Mouse (Mus musculus): ENCODE results near the gene Olfr1056.
"Not testable (repeated sequence)": the region's sequence is repeated elsewhere in the genome, so short reads cannot be mapped to it uniquely, and the experiment has no call there.

Olfr1056 gene

DNA sequence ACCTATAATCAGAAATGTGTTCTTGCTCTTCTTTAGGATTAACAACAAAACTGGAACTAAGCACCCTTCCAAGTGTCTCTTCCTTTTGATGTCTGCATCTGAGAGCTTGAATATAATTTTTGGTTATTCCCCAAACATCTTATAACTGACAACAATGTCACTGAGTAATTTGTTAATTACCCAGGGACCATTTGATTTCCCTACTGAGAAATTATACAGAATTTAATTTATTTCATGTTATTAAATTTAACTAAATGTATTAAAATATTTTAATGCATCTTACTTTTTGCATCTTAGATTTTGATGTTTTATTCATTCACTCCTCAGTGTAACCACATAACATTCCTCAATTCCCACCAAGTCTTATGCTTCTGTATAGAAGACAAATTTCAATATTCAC is at the start of gene Olfr1056:
Gene Olfr1056, minus strand, starts transcription at position 101 of the 400 bp plus-strand sequence.
- DNase-seq (ENCODE audit: low spot score), result no peak

DNA sequence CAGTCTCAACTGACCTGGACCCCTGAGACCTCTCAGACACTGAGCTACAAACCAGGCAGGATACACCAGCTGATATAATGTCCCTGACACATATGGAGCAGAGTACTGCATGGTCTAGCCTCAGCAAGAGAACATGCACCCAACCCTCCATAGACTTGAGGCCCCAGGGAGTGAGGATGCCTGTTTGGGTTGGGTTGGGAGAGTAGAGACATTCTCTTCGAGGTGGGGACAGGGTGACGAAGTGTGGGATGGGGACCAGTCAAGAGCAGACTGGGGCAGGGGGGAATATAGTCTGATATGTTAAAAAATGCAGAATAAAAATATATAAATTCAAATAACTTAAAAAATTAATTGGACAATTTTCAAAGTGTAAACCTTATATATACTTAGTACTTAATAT is 32.8 kb upstream of the Olfr1056 start:
- no peak for DNase-seq (ENCODE audit: low spot score)

DNA sequence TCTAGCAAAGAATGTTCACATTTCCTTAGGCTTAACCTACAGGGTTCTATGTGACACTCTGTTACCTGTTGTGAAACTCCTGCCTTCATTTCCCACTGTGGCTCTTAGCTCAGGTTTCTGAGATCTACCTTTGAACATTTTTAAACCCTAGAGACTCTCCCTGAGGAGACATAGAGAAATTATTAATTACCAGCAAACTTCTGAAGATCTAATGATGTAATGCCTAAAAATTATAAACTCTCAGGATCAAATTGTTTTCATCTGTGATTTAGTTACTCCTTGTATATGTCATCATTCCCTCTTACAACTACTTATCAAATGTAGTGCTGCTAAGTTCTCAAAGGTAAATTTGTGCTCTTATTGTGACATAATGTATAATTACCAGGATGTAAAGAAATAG is 26.2 kb upstream of the Olfr1056 start, which contains the start of gene Olfr1058:
Gene Olfr1058, minus strand, starts transcription at position 101 of the 400 bp plus-strand sequence.
- not testable (repeated sequence) for DNase-seq (ENCODE audit: low spot score)

DNA sequence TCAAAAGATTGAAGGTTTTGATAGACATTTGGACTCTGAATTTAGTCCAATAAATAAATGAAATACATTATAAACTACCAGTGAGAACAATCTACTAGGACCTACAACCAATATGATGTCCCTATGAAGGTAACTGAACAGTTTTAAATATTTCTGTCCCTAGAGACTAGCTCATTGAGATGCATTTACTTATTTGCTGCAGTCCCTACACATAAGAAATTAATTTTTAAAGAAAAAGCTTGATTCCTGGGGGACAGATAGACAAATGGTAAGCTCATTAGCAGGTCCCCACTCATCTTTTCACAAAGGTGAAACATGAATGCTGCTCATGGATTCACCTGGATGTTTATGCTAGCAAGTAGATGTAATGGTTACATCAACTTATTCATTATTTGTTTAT is 16.0 kb upstream of the Olfr1056 start, which contains the start of gene Olfr1057:
Gene Olfr1057, minus strand, starts transcription at position 101 of the 400 bp plus-strand sequence.
- DNase-seq (ENCODE audit: low spot score), result no peak

DNA sequence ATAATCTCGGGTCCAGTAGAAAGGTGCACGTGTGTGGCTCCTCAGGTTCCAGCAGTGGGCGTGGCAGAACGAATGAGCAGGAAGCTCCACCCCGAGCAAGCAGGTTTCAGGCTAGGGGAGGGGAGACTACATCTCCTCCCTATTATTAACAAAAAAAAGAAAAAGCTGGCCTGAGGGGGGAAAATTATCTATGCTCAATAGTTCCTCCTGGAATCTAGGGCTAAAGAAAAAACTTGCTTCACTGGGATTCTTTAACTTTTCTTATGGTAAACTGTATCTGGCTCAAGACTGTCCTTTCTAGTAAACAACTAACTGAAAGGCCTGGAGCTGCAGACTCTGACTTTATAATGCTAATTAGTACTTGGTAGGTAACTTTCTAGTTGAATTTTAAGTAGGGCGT is 4.1 kb upstream of the Olfr1056 start:
- not testable (repeated sequence) for DNase-seq (ENCODE audit: low spot score)

DNA sequence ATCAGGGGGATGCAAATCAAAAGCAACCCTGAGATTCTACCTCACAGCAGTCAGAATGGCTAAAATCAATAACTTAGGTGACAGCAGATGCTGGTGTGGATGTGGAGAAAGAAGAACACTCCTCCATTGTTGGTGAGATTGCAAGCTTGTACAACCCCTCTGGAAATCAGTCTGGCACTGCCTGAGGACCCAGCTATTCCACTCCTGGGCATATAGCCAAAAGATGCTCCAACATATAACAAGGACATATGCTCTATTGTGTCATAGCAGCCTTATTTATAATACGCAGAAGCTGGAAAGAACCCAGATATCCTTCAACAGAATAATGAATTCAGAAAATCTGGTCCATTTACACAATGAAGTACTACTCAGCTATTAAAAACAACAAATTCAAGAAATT is 10.5 kb downstream of the Olfr1056 start:
- DNase-seq (ENCODE audit: low spot score), result not testable (repeated sequence)

DNA sequence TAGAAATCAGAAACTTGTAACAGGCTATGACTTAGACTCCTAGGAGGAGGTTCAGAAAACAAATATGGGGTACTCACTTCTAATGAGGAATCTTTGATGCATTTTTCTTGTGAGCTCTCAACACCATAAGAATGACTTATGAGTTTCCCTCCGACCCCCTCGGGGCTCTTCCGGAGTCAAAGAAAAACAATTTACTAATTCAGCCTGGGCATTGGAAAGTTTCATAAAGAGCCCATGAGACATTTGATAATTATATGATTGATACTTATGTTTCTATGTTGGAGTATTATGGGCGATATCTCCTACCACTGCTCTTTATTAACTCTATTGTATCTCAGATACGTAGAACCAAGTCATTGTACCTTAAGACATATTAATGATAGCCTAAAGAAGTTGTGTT is 12.1 kb downstream of the Olfr1056 start, which contains the start of gene Olfr1055:
Gene Olfr1055, minus strand, starts transcription at position 101 of the 400 bp plus-strand sequence.
- DNase-seq (ENCODE audit: low spot score), result no peak

DNA sequence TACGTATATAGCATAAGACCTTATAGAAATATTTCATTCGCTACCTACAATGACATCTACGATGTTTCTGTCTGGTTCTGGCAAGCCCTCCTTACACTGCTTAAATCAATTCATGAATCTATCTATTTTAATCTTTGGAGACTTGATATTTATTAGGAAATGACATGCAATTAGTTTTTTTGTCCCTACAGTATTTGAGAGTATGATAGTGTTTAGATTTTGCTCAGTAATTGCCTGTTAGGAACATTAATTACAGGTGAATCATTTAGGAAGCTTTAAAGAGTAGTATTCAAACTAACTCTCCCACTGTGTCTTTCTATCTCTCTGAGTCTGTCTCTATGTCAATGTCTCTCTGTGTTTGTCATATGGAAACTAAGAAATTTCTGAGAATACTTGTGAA is 26.9 kb downstream of the Olfr1056 start, which contains the start of gene Olfr1054:
Gene Olfr1054, minus strand, starts transcription at position 101 of the 400 bp plus-strand sequence.
- no peak for DNase-seq (ENCODE audit: low spot score)

DNA sequence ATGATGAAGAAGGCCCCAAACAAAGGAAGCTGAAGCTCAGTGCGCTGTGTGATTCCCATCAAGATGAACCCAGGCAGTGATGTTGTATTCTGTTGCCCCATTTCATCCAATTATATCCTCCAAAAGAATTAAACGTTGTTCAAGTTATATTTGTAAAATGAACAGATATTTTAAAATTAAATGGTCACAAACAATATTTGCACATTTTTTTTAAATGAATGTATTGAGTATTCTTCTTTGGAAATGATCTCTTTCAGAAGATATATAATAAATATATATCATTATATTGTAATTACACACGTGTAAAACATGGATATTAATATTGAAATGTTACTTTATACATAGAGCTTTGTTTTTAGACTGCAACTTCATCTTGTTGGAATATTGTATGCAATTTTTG is 47.1 kb downstream of the Olfr1056 start, which contains the start of gene Olfr1053:
Gene Olfr1053, minus strand, starts transcription at position 101 of the 400 bp plus-strand sequence.
- DNase-seq (ENCODE audit: low spot score), result no peak

Data from adipocyte (in vitro differentiated cells).